Mouse (Mus musculus): ENCODE results near the gene Xcr1.
A peak's percentile ranks its signal among the peaks of the same experiment; 100 is the strongest.

Gene Xcr1

DNA sequence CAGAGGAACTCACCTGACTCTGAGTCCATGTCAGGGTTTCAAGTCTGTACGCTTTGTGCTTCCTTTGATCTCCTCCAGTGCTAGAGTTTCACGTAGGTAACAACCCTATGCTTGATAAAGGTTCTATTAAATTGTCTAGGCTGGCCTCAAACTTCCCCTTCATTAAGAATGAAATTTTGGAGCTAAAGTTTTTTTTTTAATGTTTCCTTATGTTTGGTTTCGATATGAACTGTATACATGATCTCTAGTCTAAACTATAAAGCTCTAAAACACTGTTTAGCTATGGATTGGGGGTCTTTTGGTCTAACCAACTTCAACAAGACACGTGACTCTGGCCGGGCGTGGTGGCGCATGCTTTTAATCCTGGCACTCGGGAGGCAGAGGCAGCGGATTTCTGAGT is at the start of gene Xcr1:
Xcr1 (minus strand) TSS at position 101 of the 400 bp plus-strand sequence.
- DNase-seq, result no peak

GRCm38 (mm10) chr9:123872049-123872448 is 10.2 kb upstream of the Xcr1 start:
- no peak for DNase-seq

DNA sequence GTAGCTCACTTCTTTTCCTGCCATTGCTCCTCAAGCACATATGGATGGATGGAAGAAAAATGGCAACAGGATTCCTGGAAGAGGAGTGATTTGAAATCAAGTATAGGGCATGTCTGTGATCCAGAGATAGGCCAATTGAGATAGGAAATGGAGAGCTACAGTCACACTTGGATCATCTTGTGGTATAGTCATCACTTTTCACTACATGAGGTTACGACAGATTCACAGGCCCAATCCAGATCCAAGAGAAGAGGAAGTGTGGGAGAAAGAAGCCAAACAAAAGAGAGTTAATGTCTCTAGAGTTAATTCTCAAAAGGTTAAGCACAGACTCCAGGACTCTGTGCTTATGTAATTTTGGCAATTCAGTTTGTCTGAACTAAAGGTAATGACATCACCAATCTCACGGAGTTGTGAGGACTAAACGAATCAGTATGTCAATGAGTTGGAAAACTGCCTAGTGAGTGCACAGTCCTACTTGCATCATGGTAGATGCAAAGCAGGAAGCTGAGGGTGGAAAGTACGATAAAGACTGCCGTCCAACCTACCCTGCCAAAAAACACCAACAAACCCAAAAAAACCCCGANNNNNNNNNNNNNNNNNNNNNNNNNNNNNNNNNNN is 7.4 kb upstream of the Xcr1 start:
- DNase-seq, result no peak

GRCm38 (mm10) chr9:123863641-123864040 is 1.8 kb upstream of the Xcr1 start:
- no peak for DNase-seq

DNA sequence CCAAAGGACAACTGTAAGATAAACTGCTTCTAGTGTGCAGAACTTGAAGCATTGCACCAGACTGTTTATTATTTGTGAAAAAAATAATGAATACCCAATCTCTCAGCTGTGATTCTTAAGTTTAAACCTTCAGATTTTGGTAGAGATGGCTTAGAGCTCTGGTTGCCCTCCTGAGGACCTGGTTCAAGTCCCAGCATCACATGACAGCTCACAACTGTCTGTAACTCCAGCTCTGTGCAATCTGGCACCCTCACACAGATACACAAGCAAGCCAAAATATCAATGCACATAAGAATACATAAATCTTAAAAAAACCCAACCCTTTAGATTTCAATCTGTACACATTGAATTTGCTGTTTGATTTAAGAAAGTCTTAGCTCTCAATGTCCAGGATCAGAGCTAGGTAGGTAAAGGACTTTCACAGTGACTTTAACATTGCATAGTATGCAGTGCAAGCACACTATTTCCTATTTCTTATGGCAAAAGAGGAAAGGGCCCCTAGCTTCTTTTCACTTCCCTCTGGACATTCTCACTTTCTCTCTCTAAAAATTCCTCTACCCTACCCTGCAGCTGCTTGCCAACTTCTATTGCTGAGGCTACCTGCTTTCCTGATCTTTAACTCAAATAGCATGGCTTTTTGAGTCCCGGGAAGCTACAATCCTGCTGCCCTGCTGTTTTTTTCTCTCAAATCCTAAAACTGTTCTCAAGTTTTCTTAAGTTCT is 1.2 kb upstream of the Xcr1 start:
- DNase-seq, result no peak

DNA sequence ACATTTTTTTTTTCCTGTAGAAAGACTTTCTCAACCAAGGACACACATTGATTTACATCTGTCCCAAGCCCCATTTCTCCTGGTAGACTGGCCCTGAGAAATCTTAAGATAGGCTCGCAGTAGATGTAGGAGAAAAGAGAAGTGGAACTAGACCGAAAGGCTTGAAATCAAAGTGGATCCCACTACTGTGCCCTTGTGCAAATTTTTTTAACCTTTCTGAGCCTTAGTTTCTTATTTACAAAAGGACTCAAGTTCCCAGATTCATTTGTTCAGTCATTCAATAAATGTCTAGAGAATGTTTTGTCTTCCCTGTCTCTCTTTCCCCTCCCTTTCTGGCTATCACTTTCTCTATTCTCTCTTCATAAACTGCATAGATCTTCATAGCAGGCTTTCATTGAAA is 5.0 kb downstream of the Xcr1 start:
- no peak for DNase-seq

DNA sequence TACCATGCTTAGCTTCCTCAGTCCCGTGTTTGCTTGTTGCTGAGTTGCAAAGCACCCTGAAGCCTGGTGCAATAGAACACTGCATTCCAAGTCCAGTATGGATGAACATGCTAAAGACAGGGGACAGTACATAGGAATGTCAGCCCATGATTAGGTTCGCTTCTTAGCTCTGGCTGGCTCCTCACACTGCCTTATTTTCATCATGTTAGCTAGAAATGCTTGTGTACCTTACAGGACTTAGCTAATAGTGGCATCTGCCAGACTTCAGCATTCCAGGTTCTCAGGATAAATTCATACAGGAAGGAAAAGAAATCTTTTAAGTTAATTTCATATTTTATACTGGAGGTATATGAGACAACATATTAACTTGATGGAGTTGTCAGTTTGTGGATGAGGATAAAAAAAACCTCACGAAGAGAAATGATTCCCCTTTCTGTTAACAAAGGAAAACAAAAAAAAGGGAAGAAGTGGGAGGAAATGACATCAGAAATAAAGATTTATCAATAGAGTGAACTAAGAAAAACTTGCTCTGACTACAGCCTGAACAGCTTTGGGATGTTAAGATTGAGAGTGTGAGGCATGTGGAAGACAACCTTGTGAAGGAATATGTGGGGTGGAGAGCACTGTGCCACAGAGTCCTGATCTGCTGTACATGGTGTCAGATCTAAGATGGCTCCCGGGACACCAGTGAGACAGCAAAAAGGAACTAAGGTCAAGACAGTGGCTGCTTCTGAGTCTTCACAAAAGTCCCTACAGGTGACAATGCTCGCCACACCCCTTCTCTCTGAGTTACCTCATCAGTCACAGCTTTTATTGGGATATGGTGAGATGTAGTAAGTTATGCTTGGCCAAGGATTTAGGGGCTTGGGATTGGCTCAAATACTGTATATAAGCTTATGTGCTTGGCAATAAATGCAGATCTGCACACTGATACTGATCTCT is 9.1 kb downstream of the Xcr1 start:
- no peak for DNase-seq

DNA sequence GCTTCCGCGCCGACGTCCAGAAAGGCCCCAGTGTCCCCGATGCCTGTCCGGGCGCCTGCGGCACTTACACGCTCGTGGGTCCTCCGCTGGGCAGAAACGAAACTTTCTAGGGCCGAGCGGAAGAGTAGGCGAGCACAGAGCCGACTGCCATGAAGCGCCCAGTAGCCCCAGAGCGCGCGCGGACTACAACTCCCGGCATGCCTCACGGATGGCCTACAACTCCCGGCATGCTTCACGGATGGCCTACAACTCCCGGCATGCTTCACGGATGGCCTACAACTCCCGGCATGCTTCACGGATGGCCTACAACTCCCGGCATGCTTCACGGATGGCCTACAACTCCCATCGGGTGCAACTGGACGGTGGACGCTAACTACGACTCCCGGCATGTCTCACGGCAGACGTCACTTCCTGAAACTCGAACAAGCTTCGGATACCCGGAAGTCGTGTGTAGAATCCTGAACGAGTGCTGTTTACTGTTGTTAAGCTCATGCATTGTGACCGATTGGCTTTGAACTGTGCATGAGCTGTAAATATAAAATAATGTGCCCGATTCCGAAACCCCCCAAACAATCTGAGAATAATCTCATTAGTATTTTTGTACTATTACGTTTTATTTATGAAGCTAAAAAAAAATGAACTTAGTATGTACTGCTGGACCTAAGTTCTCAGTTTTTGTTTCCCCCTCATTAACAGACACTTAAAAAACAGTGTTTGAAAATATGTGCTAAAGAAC is 9.9 kb downstream of the Xcr1 start, which contains the start of gene Fyco1:
Fyco1 (minus strand) TSS at position 187 of the 736 bp plus-strand sequence.
- DNase-seq, result peak; percentile 93

- peak; percentile 64 for DNase-seq
Measured at GRCm38 (mm10) chr9:123851062-123851712, 10.6 kb downstream of the Xcr1 start.

GRCm38 (mm10) chr9:123850705-123851061 is 11.1 kb downstream of the Xcr1 start:
- peak; percentile 53 for DNase-seq

DNA sequence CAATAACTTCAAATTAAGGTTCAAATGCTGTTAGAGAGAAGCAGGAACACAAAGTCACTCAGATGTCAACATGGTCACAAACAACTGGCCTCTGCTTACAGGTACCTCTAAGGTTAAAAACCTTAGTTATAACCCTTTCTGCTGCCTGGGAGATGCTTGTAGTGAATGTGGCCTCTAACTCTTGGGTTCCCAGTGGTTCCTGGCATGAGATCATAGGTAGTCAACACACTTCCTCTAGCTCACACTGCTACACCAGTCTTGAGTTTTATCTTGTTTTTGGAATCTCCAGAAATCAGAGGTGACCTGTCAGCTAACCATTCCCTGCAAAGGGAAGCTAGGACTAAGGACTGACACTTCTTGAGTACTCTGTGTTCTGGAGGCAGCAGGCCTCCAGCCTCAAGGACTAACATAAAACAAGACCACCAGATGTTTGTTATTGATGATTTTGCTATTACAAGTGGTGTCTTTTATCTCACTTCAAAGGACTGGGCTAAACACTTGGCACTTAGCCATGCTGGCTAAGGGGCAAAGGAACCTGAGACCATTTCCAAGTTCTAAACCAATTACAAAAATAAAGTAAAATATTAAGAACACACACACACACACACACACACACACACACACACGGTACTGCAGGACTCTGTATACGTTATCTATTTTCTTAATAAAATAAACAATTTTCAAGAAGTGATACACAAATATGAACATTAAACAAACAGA is 11.7 kb downstream of the Xcr1 start:
- DNase-seq, result no peak

DNA sequence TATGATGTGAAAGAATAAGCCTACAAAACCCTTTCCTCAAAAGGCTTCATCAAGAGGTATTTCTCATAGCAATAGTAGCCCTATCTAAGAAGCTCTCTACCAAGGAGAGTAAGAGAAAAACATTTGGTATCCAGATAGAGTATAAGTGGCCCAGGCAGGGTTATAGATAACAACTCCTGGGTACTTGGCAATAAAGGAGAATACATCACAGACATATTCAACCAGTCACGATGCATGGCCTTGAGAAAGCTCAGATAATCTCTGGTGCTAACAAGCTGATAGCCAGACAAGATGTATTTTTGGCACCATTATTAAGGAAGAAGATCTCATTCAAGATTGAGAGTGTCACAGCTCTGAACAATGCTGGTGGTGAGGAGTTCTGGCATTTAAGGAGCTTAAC is 15.3 kb downstream of the Xcr1 start:
- no peak for DNase-seq

- DNase-seq, result peak; percentile 7
Measured at GRCm38 (mm10) chr9:123845120-123845519, 16.7 kb downstream of the Xcr1 start.

DNA sequence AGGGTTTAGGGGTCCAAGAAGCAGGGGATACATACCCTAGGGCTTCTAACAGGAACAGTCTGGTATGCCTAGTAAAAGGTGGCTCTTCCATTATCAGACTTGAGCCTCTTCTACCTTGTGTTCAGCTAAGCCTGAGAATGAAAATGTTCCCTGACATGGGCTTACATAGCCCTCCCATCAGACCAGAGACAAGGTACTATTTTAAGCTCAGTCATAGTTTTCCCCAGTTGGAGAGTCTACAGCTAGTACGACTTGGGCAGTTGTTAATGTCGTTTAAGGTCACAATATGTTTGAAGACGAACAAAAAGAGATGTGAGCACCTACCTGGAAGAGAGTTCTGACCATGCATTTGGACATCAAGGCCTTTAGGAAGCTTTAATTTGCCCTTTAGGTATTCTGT is 17.4 kb downstream of the Xcr1 start:
- DNase-seq, result no peak

GRCm38 (mm10) chr9:123840243-123840642 is 21.6 kb downstream of the Xcr1 start:
- DNase-seq, result no peak

DNA sequence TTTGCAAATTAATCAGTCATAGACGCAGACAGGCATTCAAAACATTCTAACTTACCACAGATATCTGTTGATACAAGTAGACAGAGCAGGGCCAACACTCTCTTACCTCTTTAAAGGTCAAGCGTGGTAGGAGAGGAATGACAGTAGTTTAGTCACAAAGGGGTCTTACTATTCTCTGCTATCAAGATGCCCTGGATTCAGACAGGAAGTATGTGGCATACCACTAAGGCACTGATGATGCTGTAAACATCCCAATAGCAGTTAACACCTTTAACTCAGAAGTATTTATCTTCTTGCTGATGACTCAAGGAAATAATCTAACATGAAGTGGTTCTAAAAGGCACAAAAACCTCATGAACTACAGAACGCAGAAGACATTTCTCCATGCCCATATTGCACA is 26.0 kb downstream of the Xcr1 start:
- no peak for DNase-seq

GRCm38 (mm10) chr9:123828916-123829315 is 32.9 kb downstream of the Xcr1 start:
- no peak for DNase-seq

DNA sequence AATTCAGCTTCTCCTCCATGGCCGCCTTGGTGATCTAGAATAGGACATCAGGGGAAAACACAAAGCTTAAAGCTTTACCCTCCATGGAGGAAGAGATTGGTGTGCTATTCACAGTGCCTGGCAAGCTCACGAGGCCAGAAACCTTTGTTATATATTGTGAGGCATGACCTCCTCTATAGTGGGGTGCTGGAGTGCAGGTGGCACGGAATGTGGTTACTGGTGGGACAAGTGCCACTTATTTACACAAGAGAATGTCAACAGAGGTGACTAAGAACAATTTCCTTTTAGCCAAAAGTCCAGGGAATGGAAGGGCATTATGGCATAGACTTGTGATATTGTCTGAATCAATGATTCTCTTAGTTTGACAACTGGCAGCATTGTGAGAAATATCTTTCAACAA is 35.2 kb downstream of the Xcr1 start:
- no peak for DNase-seq

DNA sequence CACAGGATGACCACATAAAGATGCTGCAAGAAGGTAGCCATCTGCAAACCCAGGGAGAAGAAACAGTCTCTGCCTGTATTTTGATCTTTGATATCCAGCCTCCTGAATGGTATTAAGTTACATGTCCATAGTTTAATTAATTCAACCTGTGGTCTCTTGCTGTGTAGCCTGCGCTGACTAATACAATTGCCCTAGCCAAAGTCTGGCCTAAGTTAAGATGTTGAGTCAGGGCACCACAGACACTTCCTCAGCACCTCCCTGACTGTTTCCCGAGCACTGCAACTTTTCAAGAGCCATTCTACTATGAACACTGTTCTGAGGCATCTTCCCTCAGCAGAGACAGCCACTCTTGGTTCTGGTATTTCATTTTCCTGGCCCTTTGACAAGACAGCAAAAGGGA is 43.2 kb downstream of the Xcr1 start:
- DNase-seq, result no peak

DNA sequence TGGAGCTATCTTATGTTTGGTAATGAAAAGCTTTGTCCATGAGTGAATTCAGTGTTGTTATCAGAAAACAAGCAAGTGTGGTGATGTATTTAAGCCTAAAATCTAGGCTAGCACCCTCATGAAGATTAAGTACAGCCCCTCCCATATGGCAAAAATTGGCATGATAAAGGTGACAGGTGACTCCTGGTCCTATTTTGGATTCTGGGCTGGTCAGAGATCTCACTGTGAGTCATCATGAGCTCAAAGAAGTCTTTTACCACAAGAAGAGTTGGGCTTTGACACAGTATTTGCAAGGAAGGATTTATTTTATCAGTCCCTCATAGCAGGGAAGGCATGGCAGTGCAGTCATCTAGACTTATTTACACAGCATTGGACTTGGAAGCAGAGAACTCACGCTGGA is 45.8 kb downstream of the Xcr1 start:
- no peak for DNase-seq

- DNase-seq, result no peak
Measured at GRCm38 (mm10) chr9:123815444-123815843, 46.4 kb downstream of the Xcr1 start.

- DNase-seq, result no peak
Measured at GRCm38 (mm10) chr9:123814821-123815220, 47.0 kb downstream of the Xcr1 start.

Data from lung, postnatal 14 days (tissue).